Mouse (Mus musculus) neural tube, embryonic 12.5 days (tissue): ENCODE results near the gene Tmod1. TPM values are rescaled to one million over a fixed set of nuclear protein-coding genes. Genes with fewer than 3 reads are reported as not detected.

ENCODE experiments used
- ATAC-seq: fragments of 200-750 bp; cut with Nextera tagmentation; 2 replicates; pipeline ENCODE4 v1.8.0; 2017; ENCODE audit warnings: low read depth, mild to moderate bottlenecking, moderate TSS enrichment, moderate library complexity; ENCODE audit not compliant: low FRiP score
- H3K27ac ChIP-seq: fragments of 300-500 bp; sonication (generic); 2 replicates; pipeline ENCODE4 v1.5.1; 2016
- H3K27me3 ChIP-seq: fragments of 300-500 bp; sonication (generic); replicated peaks from 2 replicates; pipeline ENCODE4 v1.6.1; 2016; ENCODE audit warnings: mild to moderate bottlenecking
- H3K36me3 ChIP-seq: fragments of 300-500 bp; sonication (generic); 2 replicates; pipeline ENCODE4 v1.6.1; 2016; ENCODE audit warnings: mild to moderate bottlenecking
- H3K4me1 ChIP-seq: fragments of 300-500 bp; sonication (generic); 2 replicates; pipeline ENCODE4 v1.6.1; 2016
- H3K4me2 ChIP-seq: fragments of 300-500 bp; sonication (generic); replicated peaks from 2 replicates; pipeline ENCODE4 v1.6.1; 2016; ENCODE audit warnings: mild to moderate bottlenecking
- H3K4me3 ChIP-seq: fragments of 300-500 bp; sonication (generic); 2 replicates; pipeline ENCODE4 v1.5.1; 2016
- H3K9ac ChIP-seq: fragments of 300-500 bp; sonication (generic); 2 replicates; pipeline ENCODE4 v1.6.1; 2016; ENCODE audit warnings: mild to moderate bottlenecking
- H3K9me3 ChIP-seq: fragments of 300-500 bp; sonication (generic); 2 replicates; pipeline ENCODE4 v1.6.1; 2016; ENCODE audit warnings: mild to moderate bottlenecking
- WGBS: fragments of 180-500 bp; shearing (Covaris S2); methylation state at CpG from one replicate; pipeline ENCODE4 v1.1.7; 2016; 5-methylcytosine and 5-hydroxymethylcytosine counted together
- polyA plus RNA-seq: library from polyadenylated mRNA; unstranded; fragments of >200 nt; fragmentation: Nextera tagmentation; extraction: Ambion mirVana; gene quantifications from 2 replicates; pipeline ENCODE4 v1.2.1, GENCODE M21; 2016

The Tmod1 gene
- polyA plus RNA-seq, 1 experiment from 2014 or later, result 4.5 TPM

DNA sequence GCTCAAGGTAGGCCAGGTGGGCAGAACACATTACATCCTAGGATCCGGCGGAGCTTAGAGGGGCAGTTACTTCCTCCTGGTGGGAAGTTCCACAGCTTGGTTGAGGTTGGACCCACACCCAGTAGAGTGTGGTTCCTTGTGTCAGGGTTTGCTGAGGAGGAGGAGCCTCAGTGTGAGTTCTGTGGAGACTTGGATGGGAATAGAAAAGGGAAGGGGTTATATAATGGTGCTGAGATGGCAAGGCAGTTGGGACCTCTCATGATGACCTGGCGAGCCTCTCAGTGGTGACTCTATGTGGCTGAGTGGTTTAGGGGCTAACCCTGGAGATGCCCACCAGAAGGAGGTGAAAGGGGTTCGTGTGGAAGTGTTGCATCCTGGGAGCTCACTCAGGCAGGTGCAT lies 25.1 kb downstream of the Tmod1 start:
- Histone ChIP-seq H3K27ac (no peak overlapping the region), H3K27me3 (no peaks in the 10 kb centered on the region), H3K4me1 (no peaks in the 10 kb centered on the region), H3K9ac (no peak overlapping the region), H3K9me3 (no peaks in the 10 kb centered on the region), H3K4me2 (no peak overlapping the region), H3K36me3 (no peaks in the 10 kb centered on the region), H3K4me3 (no peak overlapping the region)
- 82% methylated on average over 4 of the region's 4 CpGs for WGBS
- no peak for ATAC-seq

DNA sequence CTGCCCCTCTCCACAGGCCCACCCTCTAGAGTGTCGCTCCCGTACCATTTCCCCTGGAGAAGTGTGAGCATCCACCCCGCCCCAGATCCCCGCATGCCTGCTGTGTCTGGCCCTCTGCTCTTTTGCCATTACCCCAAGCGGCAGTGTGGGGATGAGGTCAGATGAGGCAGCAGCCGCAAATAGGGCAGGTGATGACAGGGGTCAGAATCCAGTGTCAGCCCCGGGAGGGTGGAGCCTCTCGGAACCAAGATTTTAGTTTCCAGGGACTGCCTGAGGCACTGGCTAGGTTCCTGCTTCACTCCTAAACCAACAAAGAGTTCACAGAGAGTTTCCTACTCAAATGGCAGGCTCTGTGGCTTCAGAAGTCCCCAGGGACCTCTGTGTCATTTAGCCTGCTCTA lies 25.5 kb downstream of the Tmod1 start:
- WGBS, result 54% methylated on average over 8 of the region's 8 CpGs
- Histone ChIP-seq H3K4me2 (no peak overlapping the region), H3K4me3 (no peak overlapping the region), H3K9ac (no peak overlapping the region), H3K4me1 (no peaks in the 10 kb centered on the region), H3K9me3 (no peaks in the 10 kb centered on the region), H3K36me3 (no peaks in the 10 kb centered on the region), H3K27ac (no peak overlapping the region), H3K27me3 (no peaks in the 10 kb centered on the region)
- ATAC-seq, result no peak

DNA sequence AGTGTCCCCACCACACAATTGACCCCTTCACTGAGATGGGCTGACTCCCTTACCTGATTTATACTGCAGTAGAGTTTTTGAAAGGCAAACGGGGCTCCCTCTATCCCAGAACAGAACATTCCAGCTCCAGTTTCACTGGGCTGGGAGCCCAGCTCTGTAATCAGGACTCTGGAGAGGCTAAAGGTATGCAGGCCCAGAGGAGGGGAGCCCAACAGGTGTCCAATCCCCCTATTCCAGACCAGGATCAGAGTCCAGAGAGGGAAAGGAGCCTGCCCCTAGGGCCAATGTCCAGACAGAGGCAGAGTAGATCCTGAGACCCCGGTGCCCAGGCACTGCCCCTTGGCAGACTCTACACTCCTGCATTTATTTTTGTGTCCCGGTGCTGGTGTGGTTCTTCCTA lies 26.2 kb downstream of the Tmod1 start:
- Histone ChIP-seq H3K27me3 (no peaks in the 10 kb centered on the region), H3K9me3 (no peaks in the 10 kb centered on the region), H3K9ac (no peak overlapping the region), H3K4me3 (no peak overlapping the region), H3K4me1 (peaks cover 2% of the 10 kb centered on the region), H3K27ac (no peak overlapping the region), H3K36me3 (no peaks in the 10 kb centered on the region), H3K4me2 (no peak overlapping the region)
- WGBS, result 71% methylated on average over 3 of the region's 3 CpGs
- ATAC-seq, result no peak

DNA sequence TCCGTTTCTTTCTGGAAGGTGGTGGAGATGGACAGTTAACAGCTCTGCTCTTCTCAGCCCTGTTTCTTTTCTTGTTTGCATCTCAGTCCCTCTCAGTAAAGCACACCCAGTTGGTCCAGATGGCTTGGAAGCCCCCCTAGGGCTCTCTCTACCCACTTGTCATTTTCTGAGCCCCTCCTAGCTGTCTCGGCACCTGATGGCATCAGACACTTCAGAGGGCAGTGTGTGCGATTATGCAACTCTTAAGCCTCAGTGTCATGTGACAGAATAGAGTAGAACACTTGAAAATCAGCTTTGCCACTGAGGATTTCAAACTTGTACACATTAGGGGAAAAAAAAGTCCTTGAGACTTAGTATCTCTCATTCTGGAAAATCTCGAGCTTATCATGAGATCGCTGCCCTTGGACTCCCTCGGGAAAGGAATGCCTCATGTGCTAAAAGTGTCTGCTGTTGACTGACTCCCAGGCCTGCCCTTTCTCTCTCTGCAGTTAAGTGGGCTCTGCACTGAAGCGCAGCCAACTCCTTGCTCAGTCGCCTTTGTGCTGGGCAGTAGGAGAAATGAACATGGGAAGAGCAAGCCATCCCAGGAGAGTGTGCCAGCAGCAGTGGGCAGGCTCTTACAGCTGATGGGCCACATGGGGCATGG lies 27.1 kb downstream of the Tmod1 start:
- 82% methylated on average over 8 of the region's 8 CpGs for WGBS
- ATAC-seq, result no peak

DNA sequence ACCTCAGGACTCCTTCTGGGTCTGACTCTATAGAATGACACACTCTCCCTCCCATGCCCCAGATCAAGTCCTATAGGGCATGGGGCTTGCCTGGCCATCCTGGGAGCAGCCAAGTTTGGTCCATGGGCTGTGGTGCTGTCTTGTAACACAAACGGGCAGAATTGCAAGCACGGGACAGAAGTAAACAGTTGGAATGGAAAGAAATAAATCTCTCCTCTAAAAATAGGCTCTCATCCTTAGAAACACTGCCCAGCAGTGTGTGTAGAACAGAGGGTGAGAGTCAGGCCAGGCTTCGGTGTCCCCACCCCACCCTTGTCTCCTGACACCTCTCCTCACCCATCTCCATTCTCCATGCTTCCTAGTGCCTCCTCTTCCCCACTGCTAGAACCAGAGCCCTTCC lies 29.3 kb downstream of the Tmod1 start:
- H3K27ac ChIP-seq, result no peak overlapping the region
- 86% methylated on average over 3 of the region's 3 CpGs for WGBS
- H3K9me3 ChIP-seq, result no peaks in the 10 kb centered on the region
- H3K4me1 ChIP-seq, result peaks cover 6% of the 10 kb centered on the region
- H3K4me3 ChIP-seq, result no peak overlapping the region
- H3K27me3 ChIP-seq, result no peaks in the 10 kb centered on the region
- H3K4me2 ChIP-seq, result no peak overlapping the region
- no peaks in the 10 kb centered on the region for H3K36me3 ChIP-seq
- no peak overlapping the region for H3K9ac ChIP-seq
- ATAC-seq, result no peak

More for the DNA sequence above, 27.1 kb downstream of the Tmod1 start:
- Histone ChIP-seq H3K27me3 (no peaks in the 10 kb centered on the region), H3K4me1 (peaks cover 6% of the 10 kb centered on the region), H3K9me3 (no peaks in the 10 kb centered on the region), H3K4me2 (no peak overlapping the region), H3K36me3 (no peaks in the 10 kb centered on the region), H3K27ac (no peak overlapping the region), H3K4me3 (no peak overlapping the region), H3K9ac (no peak overlapping the region)

DNA sequence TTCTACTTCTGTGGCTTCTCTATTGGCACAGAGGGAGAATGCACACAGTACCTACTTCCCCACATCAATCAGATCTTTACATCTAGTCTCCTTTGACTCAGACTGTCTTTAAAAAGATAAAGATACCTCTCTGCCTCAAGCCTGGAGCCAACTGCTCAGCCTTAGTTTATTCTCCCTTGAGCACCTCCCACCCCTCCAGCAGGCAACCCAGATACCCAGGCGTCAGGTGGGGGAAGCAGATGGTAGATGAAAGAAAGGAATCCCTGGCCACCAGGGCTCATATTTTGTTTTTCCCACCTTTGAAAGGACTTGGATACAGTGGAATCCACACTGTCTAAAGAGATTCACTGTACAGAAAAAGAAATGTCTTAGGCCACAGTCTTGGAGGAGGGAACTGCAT lies 29.8 kb downstream of the Tmod1 start:
- Histone ChIP-seq H3K4me3 (no peak overlapping the region), H3K36me3 (no peaks in the 10 kb centered on the region), H3K9me3 (no peaks in the 10 kb centered on the region), H3K27ac (no peak overlapping the region), H3K9ac (no peak overlapping the region), H3K27me3 (no peaks in the 10 kb centered on the region), H3K4me2 (no peak overlapping the region), H3K4me1 (peaks cover 6% of the 10 kb centered on the region)
- ATAC-seq, result no peak
- WGBS, result 53% methylated on average over 1 of the region's 1 CpGs

DNA sequence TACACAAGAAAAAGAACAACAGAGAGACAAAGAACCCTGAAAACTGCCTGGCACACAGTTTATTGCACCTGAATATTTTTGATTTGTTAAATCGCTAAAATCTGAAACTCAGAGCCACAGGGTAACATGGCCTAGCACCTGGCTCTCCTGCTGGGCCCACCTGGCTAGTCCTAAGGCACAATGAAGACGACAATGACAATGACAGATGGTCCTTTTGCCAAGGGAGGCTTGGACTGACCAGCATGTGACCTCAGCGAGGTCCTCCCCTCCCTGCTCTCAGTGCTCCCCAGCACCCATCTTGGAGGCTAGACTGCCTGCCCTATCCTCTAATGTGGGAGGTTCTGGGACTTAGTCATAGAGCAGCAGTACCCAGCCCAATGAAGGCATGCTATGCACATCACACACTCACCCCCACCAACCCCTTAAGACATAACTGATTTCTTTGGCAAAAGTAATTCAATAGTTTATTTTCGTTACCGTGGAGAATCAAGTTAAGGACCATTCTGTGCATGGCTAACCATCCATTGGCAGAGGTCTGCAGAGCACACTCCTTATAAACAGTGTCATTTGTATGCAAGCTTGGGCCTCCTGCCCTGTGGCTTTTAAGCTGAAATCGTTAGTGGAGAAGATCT lies 31.2 kb downstream of the Tmod1 start:
- 58% methylated on average over 6 of the region's 6 CpGs for WGBS
- H3K36me3 ChIP-seq, result no peaks in the 10 kb centered on the region
- peak; percentile 50; the same call in 1 of the 2 replicates for ATAC-seq
- H3K4me1 ChIP-seq, result peaks cover 6% of the 10 kb centered on the region
- H3K4me2 ChIP-seq, result no peak overlapping the region
- H3K4me3 ChIP-seq, result no peak overlapping the region
- H3K27ac ChIP-seq, result no peak overlapping the region
- H3K9me3 ChIP-seq, result no peaks in the 10 kb centered on the region
- no peak overlapping the region for H3K9ac ChIP-seq
- no peaks in the 10 kb centered on the region for H3K27me3 ChIP-seq

DNA sequence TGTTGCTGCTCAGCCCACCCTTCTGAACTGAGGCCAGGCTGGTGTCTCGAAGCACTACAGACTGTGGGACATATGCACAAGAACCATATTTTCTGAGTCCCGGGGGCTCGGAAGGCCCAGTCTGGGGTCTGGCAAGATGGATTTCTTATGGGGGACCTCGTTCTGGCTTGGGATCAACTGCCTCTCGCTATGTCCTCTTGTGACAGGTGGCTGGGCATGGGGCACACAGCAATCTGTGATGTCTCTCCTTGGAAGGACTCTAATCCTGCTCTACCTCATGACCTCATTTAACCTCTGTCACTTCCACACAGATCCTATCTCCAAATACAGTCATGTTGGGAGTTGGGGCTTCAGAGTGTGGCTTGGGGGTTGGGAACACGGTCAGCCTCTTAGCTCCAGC lies 33.9 kb downstream of the Tmod1 start:
- WGBS, result 90% methylated on average over 6 of the region's 6 CpGs
- no peaks in the 10 kb centered on the region for H3K9me3 ChIP-seq
- ATAC-seq, result no peak

DNA sequence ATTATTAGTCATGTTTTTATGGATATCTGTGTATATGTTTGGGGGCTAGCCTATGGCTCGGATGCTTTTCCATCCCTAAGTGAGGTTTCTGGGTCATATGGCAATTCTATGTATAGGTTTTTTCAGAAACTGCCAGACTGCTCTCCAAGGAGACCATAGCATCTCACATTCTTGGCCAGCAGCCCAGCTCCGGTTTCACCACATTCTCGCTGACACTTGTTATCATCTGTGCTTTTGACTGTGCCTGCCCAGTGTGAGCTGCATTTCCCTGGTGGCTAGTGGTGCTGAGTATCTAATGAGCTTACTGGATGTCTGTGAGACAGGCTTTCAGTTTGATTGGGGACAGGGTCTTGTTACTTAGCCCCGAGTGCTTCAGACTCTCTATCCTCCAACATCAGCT lies 35.0 kb downstream of the Tmod1 start:
- H3K9me3 ChIP-seq, result no peaks in the 10 kb centered on the region
- H3K4me1 ChIP-seq, result peaks cover 6% of the 10 kb centered on the region
- no peak overlapping the region for H3K4me3 ChIP-seq
- WGBS, result 64% methylated on average over 4 of the region's 4 CpGs
- no peak overlapping the region for H3K9ac ChIP-seq
- no peaks in the 10 kb centered on the region for H3K36me3 ChIP-seq
- H3K4me2 ChIP-seq, result no peak overlapping the region
- H3K27me3 ChIP-seq, result no peaks in the 10 kb centered on the region
- no peak overlapping the region for H3K27ac ChIP-seq
- no peak for ATAC-seq

More for the DNA sequence above, 33.9 kb downstream of the Tmod1 start:
- no peak overlapping the region for H3K4me2 ChIP-seq
- no peak overlapping the region for H3K4me3 ChIP-seq
- H3K27me3 ChIP-seq, result no peaks in the 10 kb centered on the region
- no peak overlapping the region for H3K9ac ChIP-seq
- H3K36me3 ChIP-seq, result no peaks in the 10 kb centered on the region
- H3K4me1 ChIP-seq, result peaks cover 6% of the 10 kb centered on the region
- H3K27ac ChIP-seq, result no peak overlapping the region

DNA sequence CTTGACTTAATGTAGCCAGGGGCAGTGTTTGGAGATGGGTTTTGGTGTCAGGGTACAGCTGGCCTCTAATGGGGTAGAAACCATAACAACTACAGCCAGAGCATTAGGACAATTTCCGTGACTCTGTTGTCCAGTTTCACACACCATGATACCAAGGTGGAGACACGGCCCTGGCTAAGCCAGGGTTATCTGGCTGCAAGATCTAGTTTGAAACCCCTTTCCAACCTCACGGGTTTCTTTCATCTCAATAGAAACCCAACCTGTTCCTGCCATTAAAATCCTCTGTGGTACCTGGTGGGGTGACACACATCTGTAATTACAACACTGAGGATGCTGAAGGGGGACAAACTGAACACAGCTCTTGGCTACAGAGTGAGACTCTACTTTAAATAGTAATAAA lies 36.9 kb downstream of the Tmod1 start:
- H3K4me3 ChIP-seq, result no peak overlapping the region
- H3K9ac ChIP-seq, result no peak overlapping the region
- H3K36me3 ChIP-seq, result no peaks in the 10 kb centered on the region
- no peaks in the 10 kb centered on the region for H3K4me1 ChIP-seq
- H3K27me3 ChIP-seq, result no peaks in the 10 kb centered on the region
- no peak overlapping the region for H3K4me2 ChIP-seq
- 90% methylated on average over 3 of the region's 3 CpGs for WGBS
- no peak overlapping the region for H3K27ac ChIP-seq
- ATAC-seq, result no peak
- no peaks in the 10 kb centered on the region for H3K9me3 ChIP-seq

DNA sequence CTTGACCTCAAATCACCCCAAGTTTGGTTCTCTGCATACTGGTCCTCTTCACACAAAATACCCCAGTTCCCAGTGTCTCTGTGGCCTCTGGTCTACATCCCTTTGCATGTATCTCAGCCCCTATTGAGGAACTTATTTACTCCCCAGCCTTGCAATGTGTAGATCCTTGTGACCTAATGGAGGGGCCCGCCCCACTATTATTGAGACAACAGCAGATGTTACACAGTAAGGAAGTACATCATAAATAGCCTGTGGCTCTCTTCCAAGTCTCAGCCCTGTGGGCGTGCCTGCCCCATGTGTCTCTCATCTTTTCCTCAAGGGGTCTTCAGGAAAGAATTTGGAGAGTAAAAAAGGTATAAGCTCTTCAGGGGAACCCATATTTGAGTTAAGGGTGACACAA lies 38.2 kb downstream of the Tmod1 start:
- H3K9ac ChIP-seq, result no peak overlapping the region
- ATAC-seq, result no peak
- H3K36me3 ChIP-seq, result no peaks in the 10 kb centered on the region
- no peaks in the 10 kb centered on the region for H3K9me3 ChIP-seq
- 66% methylated on average over 2 of the region's 2 CpGs for WGBS
- no peak overlapping the region for H3K4me3 ChIP-seq
- no peak overlapping the region for H3K27ac ChIP-seq
- H3K4me2 ChIP-seq, result no peak overlapping the region
- H3K4me1 ChIP-seq, result no peaks in the 10 kb centered on the region
- no peaks in the 10 kb centered on the region for H3K27me3 ChIP-seq

DNA sequence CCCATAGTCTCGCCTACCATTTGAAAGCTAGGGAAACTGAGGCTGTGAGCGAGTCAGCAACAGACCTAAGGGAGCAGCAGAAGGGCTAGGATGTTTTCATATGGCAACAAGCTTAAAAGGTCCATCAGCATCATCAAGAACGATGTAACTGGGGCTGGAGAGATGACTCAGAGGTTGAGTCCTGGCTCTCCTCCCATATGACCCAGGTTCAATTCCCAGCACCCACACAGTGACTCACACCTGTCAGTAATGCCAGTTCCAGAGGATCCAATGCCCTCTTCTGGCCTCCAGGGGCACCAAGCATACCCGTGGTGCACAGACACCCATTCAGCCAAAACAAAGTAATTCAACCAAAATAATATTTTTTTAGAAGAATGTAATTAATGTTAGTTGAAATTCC lies 41.5 kb downstream of the Tmod1 start:
- Histone ChIP-seq H3K27me3 (no peaks in the 10 kb centered on the region), H3K4me3 (no peak overlapping the region), H3K36me3 (no peaks in the 10 kb centered on the region), H3K9me3 (no peaks in the 10 kb centered on the region), H3K27ac (no peak overlapping the region), H3K4me2 (no peak overlapping the region), H3K4me1 (peaks cover 10% of the 10 kb centered on the region; the same call in 1 of the 2 replicates), H3K9ac (no peak overlapping the region)
- 85% methylated on average over 4 of the region's 4 CpGs for WGBS
- no peak for ATAC-seq

DNA sequence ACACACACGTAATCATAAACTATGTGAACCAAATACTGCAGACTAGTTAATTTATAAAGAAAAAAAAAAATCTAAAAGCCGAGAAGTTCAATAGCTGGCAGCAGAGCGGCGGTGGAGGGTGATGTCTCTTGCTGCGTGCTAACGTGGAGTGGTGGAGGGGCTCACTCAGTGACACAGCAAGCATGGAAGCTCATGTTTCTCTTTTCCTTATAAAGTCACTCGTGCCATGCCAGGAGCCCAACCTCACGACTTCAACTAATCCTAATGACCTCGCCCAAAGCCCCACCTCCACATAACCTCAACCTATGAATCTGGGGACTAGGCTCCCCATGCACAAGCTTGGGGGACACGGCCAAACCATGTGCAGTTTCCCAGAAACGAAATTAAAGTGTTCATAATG lies 43.8 kb downstream of the Tmod1 start:
- Histone ChIP-seq H3K36me3 (no peaks in the 10 kb centered on the region), H3K4me2 (no peak overlapping the region), H3K9ac (no peak overlapping the region), H3K9me3 (no peaks in the 10 kb centered on the region), H3K27ac (no peak overlapping the region), H3K4me3 (no peak overlapping the region), H3K4me1 (peaks cover 14% of the 10 kb centered on the region; the same call in 1 of the 2 replicates), H3K27me3 (no peaks in the 10 kb centered on the region)
- WGBS, result 81% methylated on average over 11 of the region's 11 CpGs
- no peak for ATAC-seq
